Mouse (Mus musculus): ENCODE data around the gene Ccdc80. TPM values are rescaled to one million over a fixed set of nuclear protein-coding genes. Genes with fewer than 3 reads are reported as not detected.

The Ccdc80 gene
- total RNA-seq, 2 experiments from 2014 or later: 25.1 to 75.4 TPM

GRCm38 (mm10) chr16:45117200-45117599 is 24.0 kb downstream of the Ccdc80 start:
- no peak for DNase-seq

GRCm38 (mm10) chr16:45118760-45119159 is 25.6 kb downstream of the Ccdc80 start:
- no peak for DNase-seq

- DNase-seq: peak; percentile 62
Observed at GRCm38 (mm10) chr16:45120844-45121425, 27.7 kb downstream of the Ccdc80 start.

GRCm38 (mm10) chr16:45122571-45122970 is 29.4 kb downstream of the Ccdc80 start:
- DNase-seq: no peak

GRCm38 (mm10) chr16:45124230-45125203 is 31.3 kb downstream of the Ccdc80 start:
- no peak for DNase-seq

GRCm38 (mm10) chr16:45127936-45128710 is 34.9 kb downstream of the Ccdc80 start:
- no peak for DNase-seq

GRCm38 (mm10) chr16:45141711-45142110 is 48.5 kb downstream of the Ccdc80 start:
- DNase-seq: no peak

- no peak for DNase-seq
Observed at GRCm38 (mm10) chr16:45142565-45142964, 49.4 kb downstream of the Ccdc80 start.

- DNase-seq: no peak
Observed at GRCm38 (mm10) chr16:45145119-45145518, 51.9 kb downstream of the Ccdc80 start.

GRCm38 (mm10) chr16:45148488-45149082 is 55.4 kb downstream of the Ccdc80 start:
- DNase-seq: no peak

GRCm38 (mm10) chr16:45154741-45155250 is 61.6 kb downstream of the Ccdc80 start:
- DNase-seq: no peak

GRCm38 (mm10) chr16:45158136-45158521 is 64.9 kb downstream of the Ccdc80 start:
- peak; percentile 57 for DNase-seq

GRCm38 (mm10) chr16:45158522-45159388 is 65.6 kb downstream of the Ccdc80 start, which contains the start of the genes Slc35a5 and Atg3:
Gene Slc35a5 (minus strand): TSS chr16:45158706.
Gene Atg3 (plus strand): TSS chr16:45158785.
- DNase-seq: peak; percentile 94

- DNase-seq: no peak
Observed at GRCm38 (mm10) chr16:45159389-45159716, 66.2 kb downstream of the Ccdc80 start.

Other genes starting within 250 kb of the Ccdc80 start
- gene Cd200r2, start 226.3 kb upstream of the Ccdc80 start, total RNA-seq (2021): not detected
- not detected for gene Cd200r3, start 149.7 kb upstream of the Ccdc80 start, total RNA-seq (2021)
- gene Slc35a5, start 65.3 kb downstream of the Ccdc80 start, total RNA-seq (2021): 1 to 10 TPM; 4.8 to 5.9 TPM
- gene Atg3, start 65.4 kb downstream of the Ccdc80 start, total RNA-seq (2021): 10 to 100 TPM; 18.4 to 19.2 TPM
- gene Btla, start 130.9 kb downstream of the Ccdc80 start, total RNA-seq (2021): under 1 TPM in 1 of 2 experiments, not detected in 1; 0.23 TPM